Mouse (Mus musculus): ENCODE measurements around the gene Kcna6. TPM values are rescaled to one million over a fixed set of nuclear protein-coding genes. Genes with fewer than 3 reads are reported as not detected.
A peak's percentile ranks its signal among the peaks of the same experiment; 100 is the strongest.

The Kcna6 gene
- polyA plus RNA-seq (2015; fragmentation: Nextera tagmentation; extraction: Ambion mirVana) = 2.3 and 3.2 TPM in 2 replicates

DNA sequence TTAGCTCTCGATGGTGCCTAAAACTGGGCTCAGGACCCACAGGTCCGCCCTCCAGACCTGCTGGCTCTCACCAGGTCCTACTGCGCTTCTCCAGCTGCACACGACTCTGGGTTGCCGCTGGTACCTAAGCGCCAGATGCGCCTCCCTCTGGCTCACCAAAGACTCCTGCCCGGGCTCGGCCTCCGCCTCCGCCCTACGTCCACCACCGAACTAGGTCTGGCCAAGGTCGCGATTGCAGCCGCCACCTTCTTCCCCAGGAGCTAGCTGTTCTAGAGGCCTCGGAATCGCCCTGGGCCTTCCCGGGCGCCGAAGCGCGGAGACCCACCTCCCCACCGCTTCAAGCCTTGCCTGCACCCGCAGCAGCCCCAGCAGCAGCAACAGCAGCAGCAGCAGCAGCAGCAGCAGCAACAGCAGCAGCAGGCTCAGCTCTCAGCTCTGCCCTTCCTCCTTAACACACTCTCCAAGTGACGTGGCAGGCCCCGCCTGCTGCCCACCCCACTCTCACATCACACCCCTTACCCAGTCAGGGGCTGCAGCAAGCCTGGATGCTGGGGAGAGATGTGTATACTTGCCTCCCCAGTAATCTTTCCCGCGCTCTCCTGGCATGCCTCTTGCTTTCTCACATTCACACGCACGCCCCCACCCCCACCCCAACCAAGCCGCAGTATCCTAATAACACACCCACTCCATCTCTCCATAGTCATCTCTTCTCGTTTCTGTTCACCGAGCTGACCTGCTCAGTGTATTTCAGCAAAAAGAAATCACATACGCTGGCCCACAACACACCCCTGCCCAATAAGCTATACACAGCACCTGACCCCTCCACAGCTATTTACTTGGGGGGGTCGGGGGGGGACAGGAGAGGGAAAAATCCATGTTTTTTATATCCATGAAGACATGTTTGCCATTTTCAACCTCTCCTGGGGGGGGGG is at the start of gene Kcna6:
Gene Kcna6 (minus strand): TSS at position 464 of the 932 bp plus-strand sequence.
- WGBS = 2% methylated on average over 36 of the region's 36 CpGs
- Histone ChIP-seq H3K4me3 (replicated peaks) (peak within 1 kb of the TSS; percentile 59), H3K4me1 (peaks cover 19% of the 10 kb centered on the region), H3K27ac (no peak within 1 kb of the TSS), H3K27me3 (peaks cover 52% of the 10 kb centered on the region), H3K9me3 (replicated peaks) (no peaks in the 10 kb centered on the region), H3K4me2 (peak within 1 kb of the TSS; percentile 98), H3K36me3 (no peaks in the 10 kb centered on the region), H3K9ac (peak within 1 kb of the TSS; percentile 52)
- ATAC-seq (replicated peaks; ENCODE audit: low FRiP score) = peak; percentile 87

DNA sequence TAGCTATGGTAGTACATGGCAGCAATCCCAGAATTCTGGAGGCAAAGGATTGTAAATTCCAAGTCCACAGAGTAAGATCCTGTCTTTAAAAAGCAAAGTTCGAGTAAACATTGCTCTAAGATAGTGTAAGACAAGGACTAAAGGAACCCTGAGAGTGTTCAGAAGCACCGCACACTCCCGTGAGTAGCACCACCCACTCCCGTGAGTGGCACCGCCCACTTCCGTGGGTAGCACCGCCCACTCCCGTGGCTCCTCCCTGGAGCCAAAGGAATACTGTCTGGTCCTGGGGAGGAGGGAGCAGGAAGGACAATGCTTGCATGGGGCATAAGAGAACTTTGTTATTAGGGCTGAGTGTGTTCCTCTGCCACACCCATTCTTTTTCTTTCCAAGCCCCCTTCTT is 48.4 kb upstream of the Kcna6 start:
- WGBS = 69% methylated on average over 8 of the region's 8 CpGs
- Histone ChIP-seq H3K27me3 (peaks cover 6% of the 10 kb centered on the region; the same call in 1 of the 2 replicates), H3K9me3 (replicated peaks) (no peaks in the 10 kb centered on the region), H3K4me2 (no peak overlapping the region), H3K4me3 (replicated peaks) (no peak overlapping the region), H3K27ac (no peak overlapping the region), H3K9ac (no peak overlapping the region), H3K4me1 (peaks cover 10% of the 10 kb centered on the region; the same call in 1 of the 2 replicates), H3K36me3 (no peaks in the 10 kb centered on the region)
- no peak for ATAC-seq (replicated peaks; ENCODE audit: low FRiP score)

DNA sequence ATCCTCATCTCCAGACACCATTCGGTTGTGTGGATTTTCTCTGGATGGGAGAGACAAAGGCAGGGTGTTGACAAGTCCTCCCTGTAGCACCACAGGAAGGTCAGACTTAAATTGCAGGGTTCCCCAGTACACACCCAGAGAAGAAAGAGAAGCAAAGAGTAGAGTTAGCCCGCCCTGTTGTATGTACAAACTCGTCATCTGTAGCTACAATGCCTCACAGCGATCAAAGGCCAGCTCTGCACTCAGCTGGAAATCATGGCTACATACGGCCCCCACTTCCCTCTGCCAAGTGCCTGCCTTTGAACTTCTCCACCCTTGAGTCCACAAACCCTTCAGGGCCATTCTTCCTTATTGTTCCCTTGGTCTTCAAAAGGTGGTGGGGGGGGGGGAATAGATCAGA is 43.7 kb upstream of the Kcna6 start:
- 54% methylated on average over 5 of the region's 5 CpGs for WGBS
- ATAC-seq (replicated peaks; ENCODE audit: low FRiP score) = no peak
- peaks cover 12% of the 10 kb centered on the region; the same call in 1 of the 2 replicates for H3K27me3 ChIP-seq
- H3K4me2 ChIP-seq = no peak overlapping the region
- no peak overlapping the region for H3K4me3 ChIP-seq (replicated peaks)
- H3K9me3 ChIP-seq (replicated peaks) = no peaks in the 10 kb centered on the region
- H3K9ac ChIP-seq = no peak overlapping the region
- H3K4me1 ChIP-seq = no peaks in the 10 kb centered on the region
- no peaks in the 10 kb centered on the region for H3K36me3 ChIP-seq
- H3K27ac ChIP-seq = no peak overlapping the region

DNA sequence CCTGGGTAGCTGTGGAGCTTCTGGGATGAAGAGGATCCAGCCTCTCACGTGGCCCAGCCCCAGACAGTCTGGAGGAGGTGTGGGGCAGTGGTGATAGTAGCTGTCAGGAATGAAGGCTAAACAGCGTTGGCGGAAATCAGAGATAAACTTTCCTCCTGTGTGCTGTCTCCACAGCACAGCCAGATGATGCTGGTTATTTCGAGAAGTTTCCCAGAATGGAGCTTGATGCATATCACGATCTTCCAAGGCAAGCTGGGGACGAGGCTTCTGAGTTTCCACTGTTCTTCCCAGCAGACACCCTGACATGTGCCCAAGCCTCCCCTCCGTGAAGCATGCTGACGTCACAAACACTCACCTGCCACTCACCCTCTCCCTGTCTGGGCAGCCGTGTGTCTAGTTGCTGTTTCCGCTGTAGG is 43.2 kb upstream of the Kcna6 start:
- Histone ChIP-seq H3K36me3 (no peaks in the 10 kb centered on the region), H3K4me3 (replicated peaks) (no peak overlapping the region), H3K9ac (no peak overlapping the region), H3K4me1 (no peaks in the 10 kb centered on the region), H3K4me2 (no peak overlapping the region), H3K9me3 (replicated peaks) (no peaks in the 10 kb centered on the region), H3K27ac (no peak overlapping the region), H3K27me3 (peaks cover 12% of the 10 kb centered on the region; the same call in 1 of the 2 replicates)
- ATAC-seq (replicated peaks; ENCODE audit: low FRiP score) = no peak
- WGBS = 59% methylated on average over 10 of the region's 10 CpGs

DNA sequence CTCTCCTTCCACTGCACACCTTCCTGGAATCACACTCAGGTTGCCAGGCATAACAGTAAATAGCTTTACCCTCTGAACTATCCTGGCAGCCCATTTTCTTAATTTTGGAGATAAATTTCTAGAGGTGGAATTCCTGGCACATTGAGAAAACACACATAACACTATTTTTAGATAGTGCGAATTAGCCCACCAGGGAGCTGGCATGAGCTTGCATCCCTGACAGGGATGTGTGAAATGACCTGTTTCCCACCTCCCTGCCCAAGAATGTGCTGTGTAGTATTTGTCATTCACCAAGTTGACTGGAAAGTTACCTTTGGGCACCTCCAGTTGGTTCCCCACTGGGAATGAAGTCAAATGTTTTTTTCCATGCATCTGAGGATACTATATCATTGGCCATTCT is 42.6 kb upstream of the Kcna6 start:
- no peak for ATAC-seq (replicated peaks; ENCODE audit: low FRiP score)
- H3K9ac ChIP-seq = no peak overlapping the region
- H3K9me3 ChIP-seq (replicated peaks) = no peaks in the 10 kb centered on the region
- no peak overlapping the region for H3K27ac ChIP-seq
- no peak overlapping the region for H3K4me2 ChIP-seq
- H3K4me1 ChIP-seq = no peaks in the 10 kb centered on the region
- H3K36me3 ChIP-seq = no peaks in the 10 kb centered on the region
- H3K4me3 ChIP-seq (replicated peaks) = no peak overlapping the region
- WGBS = 91% methylated on average over 1 of the region's 1 CpGs
- H3K27me3 ChIP-seq = peaks cover 12% of the 10 kb centered on the region; the same call in 1 of the 2 replicates

DNA sequence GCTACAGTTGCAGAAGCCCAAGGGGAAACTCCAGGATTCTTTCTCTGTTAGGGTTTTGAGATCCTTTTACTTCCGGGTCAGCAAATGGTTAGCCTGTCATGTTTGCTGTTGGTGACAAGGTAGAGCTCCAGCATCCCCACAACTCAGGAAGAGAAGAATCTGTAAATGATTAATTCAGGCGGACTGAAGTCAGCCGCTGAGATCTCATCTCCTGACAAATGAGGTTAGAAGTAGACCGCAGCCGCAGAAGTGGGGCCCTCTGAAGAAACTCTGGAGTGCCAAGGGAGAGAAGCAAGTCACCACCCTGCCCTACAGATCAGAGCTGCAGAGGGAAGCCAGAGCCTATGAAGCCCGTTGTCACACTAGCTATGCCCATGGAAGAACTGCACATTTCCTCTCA is 37.4 kb upstream of the Kcna6 start:
- Histone ChIP-seq H3K4me1 (no peaks in the 10 kb centered on the region), H3K9ac (no peak overlapping the region), H3K36me3 (no peaks in the 10 kb centered on the region), H3K27ac (no peak overlapping the region), H3K4me3 (replicated peaks) (no peak overlapping the region), H3K27me3 (no peaks in the 10 kb centered on the region), H3K9me3 (replicated peaks) (no peaks in the 10 kb centered on the region), H3K4me2 (no peak overlapping the region)
- no peak for ATAC-seq (replicated peaks; ENCODE audit: low FRiP score)
- 69% methylated on average over 6 of the region's 6 CpGs for WGBS

DNA sequence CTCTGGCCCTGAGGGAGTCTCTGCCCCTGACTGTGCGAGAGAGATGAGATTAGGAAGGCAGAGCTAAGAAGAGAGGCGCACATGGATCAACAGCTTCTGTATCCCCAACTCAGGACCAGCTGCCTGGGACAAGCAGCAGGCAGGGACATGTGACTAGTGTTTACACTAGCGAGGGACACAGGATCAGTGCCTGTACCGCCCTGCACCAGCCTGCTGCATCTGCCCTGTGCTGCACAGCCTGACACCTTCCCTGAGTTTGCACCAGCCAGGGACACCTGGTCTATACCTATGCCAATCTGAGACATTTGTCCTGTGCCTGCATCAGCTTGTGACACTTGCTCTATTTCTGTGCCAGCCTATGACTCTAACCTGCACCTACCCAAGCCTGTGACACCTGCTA is 33.4 kb upstream of the Kcna6 start:
- no peak for ATAC-seq (replicated peaks; ENCODE audit: low FRiP score)
- no peaks in the 10 kb centered on the region for H3K36me3 ChIP-seq
- H3K27me3 ChIP-seq = no peaks in the 10 kb centered on the region
- no peak overlapping the region for H3K4me3 ChIP-seq (replicated peaks)
- no peak overlapping the region for H3K9ac ChIP-seq
- H3K9me3 ChIP-seq (replicated peaks) = no peaks in the 10 kb centered on the region
- 0 out of 2 replicates have a peak, but pooled peaks cover 4% of the 10 kb centered on the region for H3K4me1 ChIP-seq
- H3K27ac ChIP-seq = no peak overlapping the region
- WGBS = 72% methylated on average over 4 of the region's 4 CpGs
- H3K4me2 ChIP-seq = no peak overlapping the region

DNA sequence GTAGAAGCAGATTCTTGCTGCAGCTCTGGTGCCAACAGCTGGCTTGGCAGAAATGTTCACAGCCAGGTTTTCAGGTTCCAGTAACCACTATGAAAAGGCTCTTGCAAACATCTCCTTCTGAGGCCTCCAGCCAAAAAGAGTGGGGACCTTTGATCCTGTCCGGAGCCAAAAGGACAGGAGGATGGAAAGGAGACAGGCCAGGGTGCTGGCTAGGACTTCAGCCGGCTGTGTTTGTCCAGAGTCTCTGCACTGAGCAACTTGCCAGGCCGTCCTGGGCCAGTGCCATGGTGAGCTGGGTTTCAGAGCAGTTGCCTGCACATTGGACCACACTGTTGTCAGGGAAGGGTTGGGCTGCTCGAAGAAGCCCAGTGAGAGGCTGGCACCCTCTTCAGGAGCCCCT is 31.9 kb upstream of the Kcna6 start:
- no peak overlapping the region for H3K4me3 ChIP-seq (replicated peaks)
- 71% methylated on average over 4 of the region's 4 CpGs for WGBS
- no peak overlapping the region for H3K4me2 ChIP-seq
- ATAC-seq (replicated peaks; ENCODE audit: low FRiP score) = no peak
- no peak overlapping the region for H3K9ac ChIP-seq
- H3K36me3 ChIP-seq = no peaks in the 10 kb centered on the region
- no peak overlapping the region for H3K27ac ChIP-seq
- no peaks in the 10 kb centered on the region for H3K27me3 ChIP-seq
- no peaks in the 10 kb centered on the region for H3K9me3 ChIP-seq (replicated peaks)
- H3K4me1 ChIP-seq = 0 out of 2 replicates have a peak, but pooled peaks cover 8% of the 10 kb centered on the region

DNA sequence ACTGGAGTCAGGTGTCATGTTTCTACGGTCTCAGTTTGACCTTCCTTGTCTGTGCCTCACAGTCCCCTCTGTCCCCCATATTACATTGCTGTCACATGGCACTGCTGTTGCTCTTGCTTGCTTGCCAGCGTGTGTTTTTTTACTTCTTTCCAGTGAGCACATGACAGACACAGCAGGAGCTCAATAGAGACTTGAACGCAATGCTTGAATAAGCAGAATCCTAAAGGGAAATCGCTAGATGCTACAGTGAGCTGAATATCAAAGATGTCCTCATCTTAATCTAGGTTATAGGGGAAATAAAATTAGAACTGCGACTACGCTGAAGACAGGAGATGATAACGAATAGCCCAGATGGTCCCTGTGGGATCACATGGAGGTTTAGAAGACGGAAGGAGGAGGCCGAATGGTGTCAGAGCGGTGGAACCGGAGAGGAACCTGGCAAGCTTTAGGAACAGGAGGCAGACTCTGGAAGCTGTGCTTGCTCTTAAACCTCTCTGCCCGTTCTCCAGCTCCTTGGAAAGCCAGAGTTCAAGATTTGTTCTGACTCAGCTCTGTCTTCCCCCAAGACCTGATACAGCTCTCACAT is 29.8 kb upstream of the Kcna6 start:
- H3K9ac ChIP-seq = no peak overlapping the region
- 0 out of 2 replicates have a peak, but pooled peaks cover 8% of the 10 kb centered on the region for H3K4me1 ChIP-seq
- no peak overlapping the region for H3K4me2 ChIP-seq
- 67% methylated on average over 12 of the region's 12 CpGs for WGBS
- H3K27ac ChIP-seq = no peak overlapping the region
- no peak for ATAC-seq (replicated peaks; ENCODE audit: low FRiP score)
- no peaks in the 10 kb centered on the region for H3K27me3 ChIP-seq
- no peaks in the 10 kb centered on the region for H3K9me3 ChIP-seq (replicated peaks)
- no peaks in the 10 kb centered on the region for H3K36me3 ChIP-seq
- H3K4me3 ChIP-seq (replicated peaks) = no peak overlapping the region

DNA sequence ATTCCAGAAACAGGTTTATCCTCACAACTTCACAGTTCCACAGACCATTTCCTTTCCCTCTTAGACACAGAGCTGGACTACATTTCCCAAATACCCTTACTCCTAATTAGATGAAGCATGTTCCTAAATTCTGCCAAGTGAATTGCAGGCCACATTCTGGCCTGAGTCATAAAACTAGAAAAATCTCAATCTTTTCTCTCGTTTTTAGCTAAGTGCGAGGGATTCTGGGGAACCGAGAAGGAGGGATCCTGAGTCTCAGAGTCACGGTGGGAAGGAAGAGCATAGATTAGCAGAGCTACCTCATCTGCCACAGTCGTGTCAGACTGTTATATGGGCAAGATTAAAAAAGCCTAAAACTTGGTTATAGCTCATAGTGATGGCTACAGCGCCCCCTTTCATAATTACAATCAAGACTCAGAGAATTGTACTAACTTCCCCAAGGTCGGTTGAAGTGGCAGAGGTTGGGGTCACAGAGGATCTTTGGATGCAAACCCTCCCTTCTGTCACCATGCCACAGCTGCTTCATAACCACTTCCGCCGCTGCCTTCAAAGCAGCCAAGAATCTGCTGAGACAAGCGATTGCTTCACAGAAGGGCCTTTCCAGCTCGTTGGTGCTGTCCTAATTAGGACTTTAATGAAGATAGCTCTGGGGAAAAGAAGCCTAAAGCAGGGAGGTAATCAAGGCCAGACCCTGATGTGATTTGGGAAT is 28.6 kb upstream of the Kcna6 start:
- no peak for ATAC-seq (replicated peaks; ENCODE audit: low FRiP score)

DNA sequence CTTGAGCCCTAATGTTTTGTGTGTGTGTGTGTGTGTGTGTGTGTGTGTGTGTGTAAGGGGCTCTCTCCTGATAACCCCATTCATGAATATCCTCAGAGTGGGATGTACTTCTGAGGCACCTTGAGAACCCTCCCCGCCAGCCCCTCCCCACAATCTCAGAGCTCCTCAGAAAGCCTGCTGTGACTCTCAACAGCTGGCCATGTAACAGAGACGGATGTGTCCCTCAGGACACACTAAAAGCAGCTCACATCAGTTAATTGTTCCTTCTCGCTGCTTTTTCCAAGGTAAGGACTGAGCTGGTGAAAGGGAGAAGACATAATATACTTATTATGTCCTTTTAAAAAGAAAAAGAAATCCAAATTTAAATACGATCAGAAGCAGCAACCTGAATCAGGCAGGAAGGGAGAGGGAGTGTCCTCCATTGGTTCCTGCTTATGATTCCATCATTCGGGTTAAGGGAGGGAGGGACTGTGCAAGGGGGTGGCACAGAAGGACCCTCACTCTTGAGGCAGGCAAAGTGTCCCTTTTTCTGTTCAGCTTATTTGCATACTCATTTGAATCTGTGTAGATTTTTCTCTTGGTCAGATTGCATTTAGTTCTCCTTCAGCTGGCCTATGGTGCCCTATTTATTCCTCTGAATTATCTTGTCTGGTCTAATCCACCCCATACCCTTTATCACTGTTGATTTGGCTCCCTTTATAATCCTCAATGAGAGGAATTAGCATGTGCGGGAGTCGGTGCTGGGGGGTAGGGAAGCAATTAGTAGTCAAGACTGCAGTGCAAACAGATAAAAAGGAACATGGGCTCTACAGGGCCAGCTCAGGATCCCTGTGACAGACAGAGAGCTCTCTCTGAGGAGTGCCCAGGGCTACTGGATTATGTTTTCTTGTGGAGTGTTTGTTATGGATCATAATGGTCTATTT is 27.4 kb upstream of the Kcna6 start:
- H3K9me3 ChIP-seq (replicated peaks) = no peaks in the 10 kb centered on the region
- H3K9ac ChIP-seq = no peak overlapping the region
- no peak overlapping the region for H3K4me3 ChIP-seq (replicated peaks)
- no peaks in the 10 kb centered on the region for H3K27me3 ChIP-seq
- no peak overlapping the region for H3K27ac ChIP-seq
- 0 out of 2 replicates have a peak, but pooled peaks cover 8% of the 10 kb centered on the region for H3K4me1 ChIP-seq
- H3K36me3 ChIP-seq = no peaks in the 10 kb centered on the region
- 18% methylated on average over 7 of the region's 7 CpGs for WGBS
- no peak overlapping the region for H3K4me2 ChIP-seq
- no peak for ATAC-seq (replicated peaks; ENCODE audit: low FRiP score)

More for the DNA sequence above, 28.6 kb upstream of the Kcna6 start:
- no peak overlapping the region for H3K9ac ChIP-seq
- H3K27me3 ChIP-seq = no peaks in the 10 kb centered on the region
- no peak overlapping the region for H3K27ac ChIP-seq
- 0 out of 2 replicates have a peak, but pooled peaks cover 8% of the 10 kb centered on the region for H3K4me1 ChIP-seq
- H3K36me3 ChIP-seq = no peaks in the 10 kb centered on the region
- no peak overlapping the region for H3K4me2 ChIP-seq
- no peaks in the 10 kb centered on the region for H3K9me3 ChIP-seq (replicated peaks)
- no peak overlapping the region for H3K4me3 ChIP-seq (replicated peaks)
- WGBS = 64% methylated on average over 11 of the region's 11 CpGs
